Mouse (Mus musculus) lung, postnatal 0 days (tissue): ENCODE measurements around the gene Fam229b.

Experiments used
- CTCF ChIP-seq: IDR thresholded peaks from 2 replicates; pipeline ENCODE4 v1.5.1; 2016; ENCODE audit warnings: antibody characterized with exemption, mild to moderate bottlenecking
- EP300 ChIP-seq: IDR thresholded peaks from 2 replicates; pipeline ENCODE4 v1.6.1; 2016; ENCODE audit warnings: antibody characterized with exemption, mild to moderate bottlenecking, control low read depth

GRCm38 (mm10) chr10:39163694-39164093 is 30.0 kb upstream of the Fam229b start, which contains the start of gene Ccn6:
- no peak for TF ChIP-seq CTCF
- no peak for TF ChIP-seq EP300
